Mouse (Mus musculus) neural tube, embryonic 15.5 days (tissue): ENCODE results near the gene Chia1. TPM values are rescaled to one million over a fixed set of nuclear protein-coding genes. Genes with fewer than 3 reads are reported as not detected.
"Not testable (repeated sequence)": the region's sequence is repeated elsewhere in the genome, so short reads cannot be mapped to it uniquely, and the experiment has no call there.

Source experiments
- ATAC-seq: fragments of 200-750 bp; cut with Nextera tagmentation; 2 replicates; pipeline ENCODE4 v1.8.0; 2017; ENCODE audit warnings: mild to moderate bottlenecking, moderate TSS enrichment, moderate library complexity; ENCODE audit not compliant: low FRiP score
- H3K27ac ChIP-seq: fragments of 300-500 bp; sonication (generic); replicated peaks from 2 replicates; pipeline ENCODE4 v1.5.1; 2015; ENCODE audit warnings: mild to moderate bottlenecking, inconsistent platforms
- H3K27me3 ChIP-seq: fragments of 300-500 bp; sonication (generic); replicated peaks from 2 replicates; pipeline ENCODE4 v1.6.1; 2015; ENCODE audit warnings: inconsistent platforms
- H3K36me3 ChIP-seq: fragments of 300-500 bp; sonication (generic); 2 replicates; pipeline ENCODE4 v1.6.1; 2015; ENCODE audit warnings: inconsistent platforms
- H3K4me1 ChIP-seq: fragments of 300-500 bp; sonication (generic); 2 replicates; pipeline ENCODE4 v1.6.1; 2015; ENCODE audit warnings: inconsistent platforms
- H3K4me2 ChIP-seq: fragments of 300-500 bp; sonication (generic); 2 replicates; pipeline ENCODE4 v1.6.1; 2015; ENCODE audit warnings: inconsistent platforms, mild to moderate bottlenecking, moderate library complexity
- H3K4me3 ChIP-seq: fragments of 300-500 bp; sonication (generic); replicated peaks from 2 replicates; pipeline ENCODE4 v1.5.1; 2015; ENCODE audit warnings: mild to moderate bottlenecking, inconsistent platforms
- H3K9ac ChIP-seq: fragments of 300-500 bp; sonication (generic); replicated peaks from 2 replicates; pipeline ENCODE4 v1.6.1; 2015; ENCODE audit warnings: mild to moderate bottlenecking, inconsistent platforms
- H3K9me3 ChIP-seq: fragments of 300-500 bp; sonication (generic); replicated peaks from 2 replicates; pipeline ENCODE4 v1.6.1; 2016; ENCODE audit warnings: inconsistent platforms
- WGBS: fragments of 180-500 bp; shearing (Covaris S2); methylation state at CpG from one replicate; pipeline ENCODE4 v1.1.7; 2015; ENCODE audit warnings: mixed read lengths; 5-methylcytosine and 5-hydroxymethylcytosine counted together
- polyA plus RNA-seq: library from polyadenylated mRNA; unstranded; fragments of >200 nt; fragmentation: Nextera tagmentation; extraction: Ambion mirVana; gene quantifications from 2 replicates; pipeline ENCODE4 v1.2.1, GENCODE M21; 2015

The Chia1 gene
- polyA plus RNA-seq = 0.84 and 1.0 TPM in 2 replicates

DNA sequence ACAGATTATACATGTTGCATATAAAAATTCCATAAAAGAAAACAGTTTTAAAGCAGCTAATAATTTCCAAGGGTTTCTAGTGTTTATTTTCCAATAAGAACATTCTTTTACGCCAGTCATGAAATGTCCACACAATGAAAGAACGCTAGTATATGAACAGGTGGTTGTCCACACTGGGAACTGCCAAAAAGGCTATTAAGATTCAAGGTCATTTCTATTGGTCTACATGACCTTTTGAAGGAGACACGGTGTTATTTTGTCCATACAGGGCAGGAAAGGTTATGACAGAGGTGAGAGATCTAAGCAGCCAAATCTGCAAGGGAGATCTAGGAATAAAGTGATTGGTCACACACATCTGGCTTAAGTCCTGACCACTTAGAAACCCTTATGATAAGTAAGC is at the start of gene Chia1:
Gene Chia1, plus strand, starts transcription at position 301 of the 400 bp plus-strand sequence.
- no peak for ATAC-seq
- Histone ChIP-seq H3K9me3 (no peaks in the 10 kb centered on the region), H3K36me3 (no peaks in the 10 kb centered on the region), H3K4me2 (no peak within 1 kb of the TSS), H3K27ac (no peak within 1 kb of the TSS), H3K27me3 (no peaks in the 10 kb centered on the region), H3K9ac (no peak within 1 kb of the TSS), H3K4me1 (no peaks in the 10 kb centered on the region), H3K4me3 (no peak within 1 kb of the TSS)
- 81% methylated on average over 3 of the region's 3 CpGs for WGBS

DNA sequence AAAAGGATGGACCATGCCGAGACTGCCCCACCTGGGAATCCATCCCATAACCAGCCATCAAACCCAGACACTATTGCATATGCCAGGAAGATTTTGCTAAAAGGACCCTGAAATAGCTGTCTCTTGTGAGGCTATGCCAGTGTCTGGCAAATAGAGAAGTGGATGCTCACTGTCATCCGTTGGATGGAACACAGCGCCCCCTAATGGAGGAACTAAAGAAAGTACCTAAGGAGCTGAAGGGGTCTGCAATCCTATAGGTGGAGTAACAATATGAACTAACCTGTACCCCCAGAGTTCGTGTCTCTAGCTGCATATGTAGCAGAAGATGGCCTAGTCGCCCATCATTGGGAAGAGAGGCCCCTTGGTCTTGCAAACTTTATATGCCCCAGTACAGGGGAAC is 45.3 kb upstream of the Chia1 start:
- H3K9ac ChIP-seq, H3K36me3 ChIP-seq, H3K4me2 ChIP-seq, H3K4me3 ChIP-seq, H3K27me3 ChIP-seq, H3K27ac ChIP-seq, H3K9me3 ChIP-seq, ATAC-seq, H3K4me1 ChIP-seq: not testable (repeated sequence)
- WGBS = 45% methylated on average over 5 of the region's 5 CpGs

DNA sequence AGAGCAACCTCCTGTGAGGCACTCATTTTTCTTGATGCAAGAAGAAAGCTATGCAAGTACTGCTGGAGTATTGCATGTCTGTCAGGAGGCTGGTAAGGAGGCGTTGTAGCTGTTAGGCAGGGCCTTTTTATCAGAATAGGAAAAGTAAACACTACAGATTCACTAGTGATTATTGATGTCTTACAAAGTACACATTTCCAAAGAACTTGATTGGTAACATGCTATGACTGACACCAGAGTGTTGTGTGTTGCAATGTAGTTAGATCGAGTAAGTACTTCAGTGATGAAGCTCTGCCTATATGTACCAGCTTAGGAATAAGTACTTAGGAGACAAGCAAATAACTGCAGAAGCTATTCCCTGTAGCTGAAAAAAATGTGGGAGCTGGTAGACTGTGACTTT is 42.0 kb upstream of the Chia1 start:
- Histone ChIP-seq H3K27me3 (no peaks in the 10 kb centered on the region), H3K4me3 (no peak overlapping the region), H3K27ac (no peak overlapping the region), H3K4me1 (no peaks in the 10 kb centered on the region), H3K4me2 (no peak overlapping the region), H3K9ac (no peak overlapping the region), H3K36me3 (no peaks in the 10 kb centered on the region), H3K9me3 (no peaks in the 10 kb centered on the region)
- ATAC-seq = no peak
- 94% methylated on average over 2 of the region's 2 CpGs for WGBS

DNA sequence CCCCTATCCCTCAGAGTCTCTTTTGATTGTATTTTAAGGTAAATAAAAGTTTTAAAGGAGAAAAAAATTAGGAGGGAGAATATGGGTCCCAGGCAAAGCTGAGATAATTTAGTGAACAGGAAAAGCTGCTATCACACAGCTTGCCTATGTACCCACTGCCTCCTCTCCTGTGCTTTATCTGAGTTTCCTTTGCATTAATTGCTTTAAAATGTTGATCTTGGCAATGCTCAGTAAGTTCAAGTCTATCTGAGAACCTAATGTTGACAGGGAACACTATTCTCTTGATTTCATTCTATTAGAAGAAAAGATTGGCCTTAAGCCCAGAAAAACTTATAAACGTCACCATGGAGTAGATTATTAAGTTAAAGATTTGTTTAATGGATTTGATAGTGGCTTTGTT is 38.2 kb upstream of the Chia1 start:
- no peak overlapping the region for H3K4me2 ChIP-seq
- 77% methylated on average over 1 of the region's 1 CpGs for WGBS
- H3K4me3 ChIP-seq = no peak overlapping the region
- no peaks in the 10 kb centered on the region for H3K9me3 ChIP-seq
- H3K9ac ChIP-seq = no peak overlapping the region
- H3K36me3 ChIP-seq = no peaks in the 10 kb centered on the region
- H3K27me3 ChIP-seq = no peaks in the 10 kb centered on the region
- no peak for ATAC-seq
- H3K27ac ChIP-seq = no peak overlapping the region
- no peaks in the 10 kb centered on the region for H3K4me1 ChIP-seq

GRCm38 (mm10) chr3:106126999-106127398 is 14.0 kb downstream of the Chia1 start:
- Histone ChIP-seq H3K27ac (no peak overlapping the region), H3K9ac (no peak overlapping the region), H3K4me2 (no peak overlapping the region), H3K4me1 (no peaks in the 10 kb centered on the region), H3K27me3 (no peaks in the 10 kb centered on the region), H3K36me3 (no peaks in the 10 kb centered on the region), H3K4me3 (no peak overlapping the region), H3K9me3 (peaks cover 17% of the 10 kb centered on the region)
- no peak for ATAC-seq

DNA sequence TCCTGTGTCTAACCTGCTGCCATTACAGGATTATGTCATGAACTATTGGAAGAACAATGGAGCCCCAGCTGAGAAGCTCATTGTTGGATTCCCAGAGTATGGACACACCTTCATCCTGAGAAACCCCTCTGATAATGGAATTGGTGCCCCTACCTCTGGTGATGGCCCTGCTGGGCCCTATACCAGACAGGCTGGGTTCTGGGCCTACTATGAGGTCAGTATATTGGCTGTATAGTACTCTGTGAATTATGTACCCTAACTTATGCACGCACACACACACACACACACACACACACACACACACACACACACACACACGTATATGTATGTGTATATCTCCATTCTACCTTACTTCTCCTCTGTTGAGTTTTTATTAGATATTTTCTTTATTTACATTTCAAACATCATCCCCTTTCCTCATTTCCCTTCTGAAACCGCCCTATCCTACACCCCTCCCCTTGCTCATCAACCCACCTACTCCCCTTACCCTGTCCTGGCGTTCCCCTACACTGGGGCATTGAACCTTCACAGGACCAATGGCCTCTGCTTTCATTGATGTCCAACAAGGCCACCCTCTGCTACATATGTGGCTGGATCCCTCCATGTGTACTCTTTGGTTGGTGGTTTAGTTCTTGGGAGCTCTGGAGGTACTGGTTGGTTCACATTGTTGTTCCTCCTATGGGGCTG is 15.9 kb downstream of the Chia1 start:
- H3K4me3 ChIP-seq = no peak overlapping the region
- no peaks in the 10 kb centered on the region for H3K4me1 ChIP-seq
- ATAC-seq = no peak
- 80% methylated on average over 4 of the region's 4 CpGs for WGBS
- H3K9me3 ChIP-seq = peaks cover 15% of the 10 kb centered on the region
- H3K27ac ChIP-seq = no peak overlapping the region
- H3K4me2 ChIP-seq = no peak overlapping the region
- no peaks in the 10 kb centered on the region for H3K27me3 ChIP-seq
- no peaks in the 10 kb centered on the region for H3K36me3 ChIP-seq
- no peak overlapping the region for H3K9ac ChIP-seq

- Histone ChIP-seq H3K27me3 (no peaks in the 10 kb centered on the region), H3K27ac (no peak overlapping the region), H3K36me3 (no peaks in the 10 kb centered on the region), H3K4me3 (no peak overlapping the region), H3K9me3 (peaks cover 16% of the 10 kb centered on the region; the same call in 1 of the 2 replicates), H3K4me1 (no peaks in the 10 kb centered on the region), H3K9ac (no peak overlapping the region), H3K4me2 (no peak overlapping the region)
- WGBS = 82% methylated on average over 5 of the region's 5 CpGs
- ATAC-seq = 0 out of 2 replicates have a peak, but pooled peaks have one; percentile 59
Measured at GRCm38 (mm10) chr3:106131690-106132089, 18.7 kb downstream of the Chia1 start.

DNA sequence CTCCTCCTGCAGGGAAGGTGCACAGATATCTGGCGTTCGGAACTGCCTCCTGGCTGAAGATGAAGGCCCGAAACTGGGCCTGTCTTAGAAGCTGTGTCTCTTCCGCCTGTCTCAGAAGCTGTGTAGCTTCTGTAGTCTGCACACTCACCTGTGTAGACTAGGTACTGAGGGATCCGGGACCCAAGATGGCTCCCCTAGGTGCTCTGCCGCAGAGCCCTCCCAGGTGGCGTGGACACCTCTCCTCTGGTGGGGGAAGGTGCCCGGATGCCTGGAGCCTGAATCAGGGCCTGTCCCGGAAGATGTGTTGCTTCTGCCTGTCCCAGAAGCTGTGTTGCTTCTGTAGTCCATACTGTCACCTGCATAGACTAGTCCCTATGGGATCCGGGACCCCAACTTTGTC is 31.1 kb downstream of the Chia1 start:
- no peak overlapping the region for H3K4me2 ChIP-seq
- peaks cover 7% of the 10 kb centered on the region; the same call in 1 of the 2 replicates for H3K9me3 ChIP-seq
- no peaks in the 10 kb centered on the region for H3K4me1 ChIP-seq
- ATAC-seq = no peak
- no peaks in the 10 kb centered on the region for H3K27me3 ChIP-seq
- WGBS = 93% methylated on average over 10 of the region's 10 CpGs
- H3K27ac ChIP-seq = no peak overlapping the region
- no peak overlapping the region for H3K9ac ChIP-seq
- H3K36me3 ChIP-seq = no peaks in the 10 kb centered on the region
- H3K4me3 ChIP-seq = no peak overlapping the region

GRCm38 (mm10) chr3:106154413-106154812 is 41.4 kb downstream of the Chia1 start:
- Histone ChIP-seq H3K27ac (no peak overlapping the region), H3K27me3 (no peaks in the 10 kb centered on the region), H3K9ac (no peak overlapping the region), H3K36me3 (no peaks in the 10 kb centered on the region), H3K9me3 (peaks cover 8% of the 10 kb centered on the region), H3K4me1 (no peaks in the 10 kb centered on the region), H3K4me3 (no peak overlapping the region), H3K4me2 (no peak overlapping the region)
- 82% methylated on average over 2 of the region's 2 CpGs for WGBS
- no peak for ATAC-seq

DNA sequence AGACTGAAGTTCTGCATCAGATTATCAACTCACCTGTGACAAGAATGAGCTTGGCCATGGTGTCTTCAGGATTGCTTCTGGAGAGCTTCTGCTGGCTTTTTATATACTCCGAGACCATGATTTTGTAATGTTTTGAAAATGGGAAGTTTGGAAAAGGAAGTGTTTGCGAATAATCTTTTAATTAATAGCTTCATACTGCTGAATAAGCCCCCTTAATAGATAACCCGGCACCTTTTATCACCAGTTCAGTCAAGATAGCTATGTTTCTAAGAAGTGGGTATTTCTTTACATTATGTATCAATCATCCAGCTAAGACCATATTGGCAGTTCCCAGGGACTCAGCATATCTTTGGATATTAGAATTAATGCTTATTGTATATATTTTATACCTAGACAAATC is 54.4 kb downstream of the Chia1 start, which contains the start of gene Chil3:
Gene Chil3, minus strand, starts transcription at position 101 of the 400 bp plus-strand sequence.
- no peak within 1 kb of the TSS for H3K9ac ChIP-seq
- WGBS = 85% methylated on average over 3 of the region's 3 CpGs
- no peak within 1 kb of the TSS for H3K4me2 ChIP-seq
- H3K4me1 ChIP-seq = no peaks in the 10 kb centered on the region
- H3K4me3 ChIP-seq = no peak within 1 kb of the TSS
- no peaks in the 10 kb centered on the region for H3K36me3 ChIP-seq
- H3K27ac ChIP-seq = no peak within 1 kb of the TSS
- no peak for ATAC-seq
- no peaks in the 10 kb centered on the region for H3K27me3 ChIP-seq
- 0 out of 2 replicates have a peak, but pooled peaks cover 6% of the 10 kb centered on the region for H3K9me3 ChIP-seq

GRCm38 (mm10) chr3:106170522-106171053 is 57.6 kb downstream of the Chia1 start:
- no peak overlapping the region for H3K4me2 ChIP-seq
- WGBS = 77% methylated on average over 1 of the region's 1 CpGs

GRCm38 (mm10) chr3:106171135-106171731 is 58.2 kb downstream of the Chia1 start:
- Histone ChIP-seq H3K4me2 (no peak overlapping the region), H3K27ac (no peak overlapping the region), H3K4me3 (no peak overlapping the region), H3K27me3 (no peaks in the 10 kb centered on the region), H3K36me3 (no peaks in the 10 kb centered on the region), H3K9ac (no peak overlapping the region), H3K9me3 (0 out of 2 replicates have a peak, but pooled peaks cover 6% of the 10 kb centered on the region), H3K4me1 (no peaks in the 10 kb centered on the region)
- WGBS = 83% methylated on average over 1 of the region's 1 CpGs
- ATAC-seq = no peak; the same call in 1 of the 2 replicates

More at GRCm38 (mm10) chr3:106170522-106171053, 57.6 kb downstream of the Chia1 start:
- H3K9me3 ChIP-seq = 0 out of 2 replicates have a peak, but pooled peaks cover 6% of the 10 kb centered on the region
- ATAC-seq = no peak
- H3K27ac ChIP-seq = no peak overlapping the region
- no peaks in the 10 kb centered on the region for H3K27me3 ChIP-seq
- no peak overlapping the region for H3K4me3 ChIP-seq
- H3K36me3 ChIP-seq = no peaks in the 10 kb centered on the region
- H3K9ac ChIP-seq = no peak overlapping the region
- H3K4me1 ChIP-seq = no peaks in the 10 kb centered on the region
